9 mouse cellular contexts compared by ENCODE assay signal in the genomic region with DNA sequence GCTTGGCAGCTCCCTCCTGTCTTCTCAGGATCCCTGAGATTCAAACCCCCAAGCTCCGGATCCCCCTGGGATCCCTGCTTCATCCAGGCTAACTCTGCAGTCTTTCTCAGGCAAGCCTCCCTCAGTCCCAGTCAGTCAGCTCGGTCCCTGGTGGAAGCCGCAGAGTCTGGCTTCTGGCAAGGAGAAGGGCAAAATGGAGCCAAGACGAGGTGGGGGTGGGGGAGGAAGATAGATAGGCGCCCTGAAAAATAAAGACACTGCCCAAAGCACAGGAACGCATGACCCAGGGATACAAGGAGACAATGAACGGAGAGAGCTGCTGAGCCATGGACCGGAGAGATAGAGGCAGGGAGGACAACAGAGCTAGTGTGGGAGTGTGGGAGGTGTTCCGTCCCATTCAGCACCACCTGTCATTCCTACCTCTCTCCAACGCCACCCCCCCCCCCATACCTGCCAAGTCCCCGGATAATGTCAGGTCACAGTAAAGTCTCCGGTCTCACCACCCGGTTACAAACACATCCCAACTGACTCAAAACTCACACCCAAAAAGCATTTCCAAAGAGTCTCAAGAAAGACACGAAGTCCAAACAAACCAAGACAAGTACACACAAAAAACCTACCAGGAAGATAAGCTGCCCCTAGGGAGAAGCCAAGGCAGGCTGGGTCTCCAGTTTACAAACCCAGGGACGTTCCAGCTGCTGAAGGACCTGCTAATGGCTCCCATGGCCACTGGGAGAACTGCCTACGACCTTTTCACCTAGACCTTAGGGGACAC. TPM values are rescaled to one million over a fixed set of nuclear protein-coding genes. Genes with fewer than 3 reads are reported as not detected.
DNase-seq lines count a peak whose midpoint lies in the region; ATAC-seq lines count a peak whose summit lies in the region.
"Had no signal": no experiment of that assay in that cellular context is flagged by ENCODE, and none has a peak within 500 bp of the region (broad histone marks: within the 10 kb centered on the region; RNA-seq: fewer than 3 reads in every experiment).

No protein-coding gene starts in this region.

- H3K4me3 ChIP-seq in heart, embryonic 11.5 days (ENCODE audit: low read depth, low read length): peak overlapping the region; percentile 73
- peak overlapping the region; percentile 79 for H3K4me3 ChIP-seq in neural tube, embryonic 13.5 days

- peaks cover 3% of the 10 kb centered on the region; the same call in 1 of the 2 replicates for H3K36me3 ChIP-seq in heart, embryonic 11.5 days (ENCODE audit: control insufficient read depth, insufficient read depth, low read length)
- no peaks in the 10 kb centered on the region for H3K36me3 ChIP-seq in neural tube, embryonic 13.5 days
- H3K36me3 ChIP-seq: G1E had no signal

- peaks cover 17% of the 10 kb centered on the region for H3K27me3 ChIP-seq in heart, embryonic 11.5 days (ENCODE audit: control insufficient read depth, insufficient read depth, low read length)
- H3K27me3 ChIP-seq in neural tube, embryonic 13.5 days: no peaks in the 10 kb centered on the region

- H3K27ac ChIP-seq in heart, embryonic 11.5 days (ENCODE audit: low read depth, low read length): peak overlapping the region; percentile 97
- H3K27ac ChIP-seq in neural tube, embryonic 13.5 days (replicated peaks): peak overlapping the region; percentile 98

- peak overlapping the region; percentile 88 for H3K9ac ChIP-seq in heart, embryonic 11.5 days (ENCODE audit: low read depth, low read length)
- H3K9ac ChIP-seq in neural tube, embryonic 13.5 days: peak overlapping the region; percentile 97

- intact Hi-C loops in gastrocnemius, postnatal 36 days (cut with DNase I): loop anchor here (5.0 kb wide), 1 partner anchor 36 kb away; no protein-coding TSS in a partner anchor

- H3K4me1 ChIP-seq in heart, embryonic 11.5 days (ENCODE audit: control insufficient read depth, insufficient read depth, low read length): peaks cover 49% of the 10 kb centered on the region
- H3K4me1 ChIP-seq in neural tube, embryonic 13.5 days (replicated peaks): peaks cover 79% of the 10 kb centered on the region

- 1% methylated on average over 16 of the region's 16 CpGs for WGBS in heart, embryonic 11.5 days (ENCODE audit: insufficient replicate concordance)
- under 1% methylated on average over 16 of the region's 16 CpGs for WGBS in neural tube, embryonic 13.5 days

- ATAC-seq in heart, embryonic 11.5 days (replicated peaks; ENCODE audit: insufficient number of reproducible peaks, low FRiP score, low TSS enrichment): no peak
- ATAC-seq in neural tube, embryonic 13.5 days (ENCODE audit: low read depth): no peak
- ATAC-seq in activated CD4-positive, CD25-positive, alpha-beta regulatory T cell, adult 4 months: no peak

- DNase-seq in heart, adult 11 months: peak; percentile 96
- no peak for DNase-seq in heart, adult 8-10 months (ENCODE audit: low spot score)
- peak; percentile 70 for DNase-seq in cerebellum, adult 11-12 months
- peak; percentile 51 to 66 for DNase-seq in kidney, postnatal 4 days
- no peak for DNase-seq in gastrocnemius, postnatal 36 days

- no peaks in the 10 kb centered on the region for H3K9me3 ChIP-seq in heart, embryonic 11.5 days (replicated peaks; ENCODE audit: control insufficient read depth, low read length)
- H3K9me3 ChIP-seq in neural tube, embryonic 13.5 days: no peaks in the 10 kb centered on the region
- H3K9me3 ChIP-seq: G1E had no signal

- H3K4me2 ChIP-seq in heart, embryonic 11.5 days: peak overlapping the region; percentile 80
- peak overlapping the region; percentile 64 for H3K4me2 ChIP-seq in neural tube, embryonic 13.5 days

RNA-seq across cellular contexts. Expression of a gene that starts 3.0 kb away (rescaled TPM):
- 10 to 100 TPM; 23.8 to 30.0 (median 29.5) TPM for total RNA-seq in heart, adult 8-10 months (2022)
- 60.6 and 89.2 TPM in 2 replicates for polyA plus RNA-seq in heart, embryonic 11.5 days (2014; fragmentation: Nextera tagmentation; extraction: Ambion mirVana)
- polyA plus RNA-seq in neural tube, embryonic 13.5 days (2015; fragmentation: Nextera tagmentation; extraction: Ambion mirVana): 119 and 122 TPM in 2 replicates
- total RNA-seq in gastrocnemius, postnatal 36 days (2021): 10 to 100 TPM; 12.7 to 15.0 TPM
- polyA plus RNA-seq in activated CD4-positive, CD25-positive, alpha-beta regulatory T cell, adult 4 months (2017; shearing (Covaris generic)): under 1 TPM; 0.66 to 0.71 TPM
- total RNA-seq: G1E had no signal

RNA-seq across cellular contexts. Expression of a gene that starts 27.9 kb away (rescaled TPM):
- total RNA-seq in heart, adult 8-10 months (2022): 10 to 100 TPM; 18.4 to 22.2 (median 21.2) TPM
- polyA plus RNA-seq in heart, embryonic 11.5 days (2014; fragmentation: Nextera tagmentation; extraction: Ambion mirVana): 30.1 and 31.1 TPM in 2 replicates
- 25.5 and 28.8 TPM in 2 replicates for polyA plus RNA-seq in neural tube, embryonic 13.5 days (2015; fragmentation: Nextera tagmentation; extraction: Ambion mirVana)
- 10 to 100 TPM; 15.3 to 19.0 TPM for total RNA-seq in gastrocnemius, postnatal 36 days (2021)
- 10 to 100 TPM; 11.5 to 30.4 TPM for polyA plus RNA-seq in activated CD4-positive, CD25-positive, alpha-beta regulatory T cell, adult 4 months (2017; shearing (Covaris generic))

RNA-seq across cellular contexts. Expression of a gene that starts 34.0 kb away (rescaled TPM):
- total RNA-seq in heart, adult 8-10 months (2022): 10 to 100 TPM; 30.4 to 34.9 (median 31.8) TPM
- 9.1 and 12.7 TPM in 2 replicates for polyA plus RNA-seq in heart, embryonic 11.5 days (2014; fragmentation: Nextera tagmentation; extraction: Ambion mirVana)
- 10.6 and 11.3 TPM in 2 replicates for polyA plus RNA-seq in neural tube, embryonic 13.5 days (2015; fragmentation: Nextera tagmentation; extraction: Ambion mirVana)
- 10 to 100 TPM; 12.5 to 12.9 TPM for total RNA-seq in gastrocnemius, postnatal 36 days (2021)
- polyA plus RNA-seq in activated CD4-positive, CD25-positive, alpha-beta regulatory T cell, adult 4 months (2017; shearing (Covaris generic)): 10 to 100 TPM in 1 of 2 experiments, 1 to 10 TPM in 1; 9.3 to 11.8 TPM

RNA-seq across cellular contexts. Expression of a gene that starts 57.9 kb away (rescaled TPM):
- not detected for total RNA-seq in heart, adult 8-10 months (2022)
- polyA plus RNA-seq in heart, embryonic 11.5 days (2014; fragmentation: Nextera tagmentation; extraction: Ambion mirVana): 0.29 and 0.62 TPM in 2 replicates
- 0.18 and 0.24 TPM in 2 replicates for polyA plus RNA-seq in neural tube, embryonic 13.5 days (2015; fragmentation: Nextera tagmentation; extraction: Ambion mirVana)
- not detected for total RNA-seq in gastrocnemius, postnatal 36 days (2021)
- polyA plus RNA-seq in activated CD4-positive, CD25-positive, alpha-beta regulatory T cell, adult 4 months (2017; shearing (Covaris generic)): under 1 TPM in 1 of 2 experiments, not detected in 1; 0.36 TPM
- polyA plus RNA-seq: G1E had no signal

Comparison
In these comparisons a context has a peak if more than half of its experiments do, and no peak if none do; other contexts are left out.
1. DNase-seq: peak in heart, adult 11 months (single experiment), cerebellum, adult 11-12 months (single experiment) and kidney, postnatal 4 days (2 of 2); none in heart, adult 8-10 months (single experiment) and gastrocnemius, postnatal 36 days (0 of 2).
2. RNA of a gene that starts 3.0 kb away (polyA plus RNA-seq): 119 to 122 TPM in neural tube, embryonic 13.5 days and 60.6 to 89.2 TPM in heart, embryonic 11.5 days; 0.66 to 0.71 TPM in activated CD4-positive, CD25-positive, alpha-beta regulatory T cell, adult 4 months; every median in the first group is over 10 times any median in the second.